Mouse (Mus musculus) embryo, embryonic 11 days (tissue): Measurements from ENCODE around the gene Gstm5.
A peak's percentile ranks its signal among the peaks of the same experiment; 100 is the strongest.
"Not testable (repeated sequence)": the region's sequence is repeated elsewhere in the genome, so short reads cannot be mapped to it uniquely, and the experiment has no call there.

Experiments
- DNase-seq: peaks from one replicate; pipeline ENCODE4 v3.0.0-alpha.2; 2015

Gene Gstm5

DNA sequence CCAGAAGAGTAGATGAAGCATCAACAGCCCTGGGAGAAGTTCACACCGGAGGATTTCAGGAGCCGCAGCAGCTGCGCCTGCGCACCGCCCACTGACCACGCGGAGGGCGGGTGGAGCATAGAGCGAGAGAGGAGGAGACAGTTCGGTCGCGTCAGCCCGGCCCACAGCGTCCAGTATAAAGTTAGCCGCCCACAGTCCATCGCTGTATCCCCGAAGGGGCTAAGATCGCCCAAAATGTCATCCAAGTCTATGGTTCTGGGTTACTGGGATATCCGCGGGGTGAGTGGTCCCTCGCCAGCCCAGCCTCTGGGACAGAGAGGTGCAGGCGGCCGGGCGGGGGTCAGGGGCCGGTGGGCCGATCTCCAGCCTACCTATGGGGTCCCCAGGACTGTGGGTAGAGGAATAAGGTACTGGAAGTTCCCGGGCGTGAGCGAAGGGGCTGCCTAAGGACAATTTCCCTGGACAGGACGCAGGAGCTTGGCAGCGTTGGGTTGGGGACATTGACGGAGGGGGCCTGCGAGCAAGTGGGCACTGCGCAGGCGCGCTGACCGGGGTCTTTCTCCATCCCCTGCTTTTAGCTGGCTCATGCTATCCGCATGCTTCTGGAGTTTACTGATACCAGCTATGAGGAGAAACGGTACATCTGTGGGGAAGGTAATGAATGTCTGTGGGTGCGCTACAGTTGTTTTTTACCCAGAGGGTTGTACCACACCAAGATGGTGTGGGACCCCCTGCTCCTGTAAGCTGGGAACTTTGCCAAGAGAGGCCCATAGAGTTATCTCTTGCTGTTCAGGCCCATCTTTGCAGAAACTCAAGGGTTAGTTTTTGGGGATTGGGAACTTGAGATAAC, at the start of gene Gstm5:
Gene Gstm5, plus strand, starts transcription at position 102 of the 850 bp plus-strand sequence.
- peak; percentile 93 for DNase-seq

DNA sequence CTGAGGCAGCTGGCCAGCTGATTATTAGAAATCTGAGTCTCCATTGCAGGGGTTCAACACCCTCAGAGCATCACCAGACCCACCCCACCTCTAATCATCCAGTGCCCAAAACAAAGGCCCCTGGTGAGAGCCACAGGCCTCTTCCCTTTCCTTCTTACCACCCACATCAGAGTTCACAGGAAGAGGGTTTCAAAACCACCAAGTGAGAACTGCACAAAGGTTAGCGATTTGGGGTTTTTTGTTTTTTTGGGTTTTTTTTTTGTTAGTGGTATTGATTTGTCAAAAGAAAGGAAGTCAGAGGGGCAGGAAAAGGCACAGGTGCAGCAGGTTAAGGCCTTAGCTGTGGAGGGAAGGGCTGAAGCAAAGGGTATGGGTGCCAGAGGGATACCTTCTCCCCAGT, 49.4 kb upstream of the Gstm5 start:
- no peak for DNase-seq

DNA sequence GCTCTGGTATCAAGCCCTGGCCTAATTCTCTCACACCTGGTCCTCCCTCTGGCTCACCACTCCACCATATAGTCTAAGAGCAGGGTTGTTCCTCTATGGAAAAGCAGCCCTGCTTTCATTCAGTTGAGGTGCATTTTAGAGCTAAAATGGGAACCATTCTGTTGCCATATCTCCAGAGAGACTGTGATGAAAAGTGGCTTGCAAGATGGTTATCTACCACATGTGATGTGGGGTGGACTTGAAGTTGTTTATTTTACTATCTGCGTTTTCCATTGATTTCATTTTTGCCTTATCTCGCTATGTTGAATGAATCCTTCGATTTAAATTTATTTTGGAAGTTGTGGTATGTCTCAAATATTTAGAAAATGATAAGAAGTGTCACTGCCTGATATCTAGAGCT, 48.8 kb upstream of the Gstm5 start:
- DNase-seq, result no peak

DNA sequence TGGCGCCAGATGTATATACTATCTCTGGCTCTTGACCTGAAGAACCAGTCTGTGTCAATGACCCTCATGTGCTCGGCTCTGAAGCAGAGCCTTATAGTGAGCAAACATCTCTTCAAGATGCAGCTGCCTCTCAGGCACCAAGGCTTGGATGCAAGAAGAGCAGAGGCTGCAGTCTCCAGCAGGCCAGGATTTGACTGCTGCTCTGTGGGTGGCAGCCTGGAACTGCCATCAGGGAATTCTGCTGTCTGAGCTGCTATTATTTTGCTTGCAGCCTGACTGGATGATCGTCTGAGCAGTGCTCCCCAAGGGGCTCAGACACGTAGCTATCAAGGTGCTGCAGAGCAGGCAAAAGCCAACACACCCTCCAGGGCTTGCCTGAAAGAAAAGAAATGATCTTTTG, 47.5 kb upstream of the Gstm5 start:
- DNase-seq, result no peak

DNA sequence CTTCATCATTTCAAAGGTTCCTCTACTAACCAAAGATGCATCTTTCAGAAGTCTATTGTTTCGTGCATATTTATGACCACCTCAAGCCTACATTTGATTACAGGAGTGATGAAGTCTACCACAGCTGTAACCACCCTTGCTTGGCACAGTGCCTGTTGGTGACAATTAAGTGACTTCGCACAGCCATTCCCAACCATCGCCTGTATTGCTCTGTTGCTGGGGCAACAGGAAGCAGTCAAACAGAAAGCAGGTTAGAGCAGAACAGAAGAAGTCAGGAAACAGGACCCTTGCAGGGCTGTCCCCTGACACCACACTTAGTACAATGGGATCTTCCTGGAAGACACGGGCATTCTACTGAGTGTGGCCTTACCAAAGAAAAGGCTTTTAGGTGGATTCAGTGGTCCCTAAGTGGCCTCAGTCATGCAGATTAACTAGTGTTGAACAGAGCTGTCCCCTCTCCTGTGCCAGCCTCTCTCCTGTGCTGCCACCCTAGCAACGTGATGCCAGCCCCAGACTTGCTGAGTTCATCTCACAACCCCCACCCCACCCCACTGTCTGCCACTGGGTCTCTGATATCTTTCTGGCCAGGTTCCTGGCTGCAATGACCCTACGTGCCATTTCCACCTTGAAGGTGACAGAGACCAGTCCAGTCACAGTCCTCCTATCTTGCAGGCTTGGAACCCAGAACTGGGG, 46.5 kb upstream of the Gstm5 start:
- no peak for DNase-seq

DNA sequence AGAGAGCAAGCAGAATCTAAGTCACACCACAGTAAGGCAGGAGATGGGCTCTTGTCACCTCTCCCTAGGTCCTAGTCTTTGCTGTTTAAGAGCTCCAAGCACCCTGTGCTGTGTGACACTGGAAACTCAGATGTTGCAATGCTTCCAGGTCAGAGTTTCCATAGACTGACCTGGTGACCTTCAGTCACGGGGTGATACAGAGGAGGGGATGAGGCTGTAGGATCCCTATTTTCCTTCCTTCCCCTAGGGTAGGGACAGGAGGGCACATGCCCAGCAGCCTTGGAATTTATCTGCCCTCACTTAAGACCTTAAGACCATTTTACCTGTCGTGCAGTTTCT, 46.0 kb upstream of the Gstm5 start:
- DNase-seq, result no peak

DNA sequence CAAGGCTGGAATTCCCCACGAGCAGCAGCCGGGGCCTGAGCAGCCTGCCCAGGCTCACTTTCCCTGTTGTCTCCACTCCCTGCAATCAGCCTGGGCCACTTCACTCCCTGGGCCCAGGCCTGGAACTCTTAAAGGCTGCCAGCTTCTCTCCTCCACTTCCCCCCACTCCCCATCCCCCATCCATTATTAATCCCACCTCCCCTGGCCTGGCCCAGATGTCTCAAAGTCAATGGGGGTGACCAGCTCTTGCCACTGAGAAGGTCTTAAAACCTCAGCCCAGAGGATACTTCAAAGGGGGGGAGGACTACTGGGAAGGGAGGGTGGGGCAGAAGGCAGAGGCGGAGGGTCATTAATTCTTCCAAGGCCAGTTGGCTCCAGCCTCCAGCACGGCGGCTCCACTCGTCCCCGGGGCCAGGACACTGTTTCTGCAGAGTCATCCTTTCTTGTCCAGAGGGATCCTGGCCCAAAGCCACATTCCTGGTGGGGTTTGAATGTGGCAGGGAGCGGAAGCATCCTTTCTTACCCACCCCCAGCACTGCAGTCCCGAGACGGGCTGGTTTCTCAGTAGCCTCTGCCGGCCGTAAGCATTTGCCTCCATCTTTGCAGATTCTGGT, 45.1 kb upstream of the Gstm5 start:
- peak; percentile 67 for DNase-seq

DNA sequence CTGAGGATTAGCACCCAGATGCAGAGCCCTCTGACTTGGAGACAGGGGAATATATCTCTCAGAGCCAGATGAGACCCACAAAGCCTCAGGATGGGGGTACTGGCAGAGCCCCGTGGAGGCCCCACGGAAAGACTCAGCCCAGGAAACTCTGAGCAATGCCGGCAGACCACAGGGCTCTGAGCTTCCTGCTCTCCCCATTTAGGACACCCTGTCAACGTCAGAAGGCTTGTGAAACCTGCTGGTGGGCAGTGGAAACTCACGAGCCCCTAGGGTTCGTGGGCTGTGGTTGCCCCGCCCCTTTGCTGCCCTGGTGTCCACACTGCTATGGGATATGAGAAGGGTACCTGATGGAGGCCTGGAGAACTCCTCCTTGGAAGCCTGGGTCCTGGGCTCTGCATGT, 42.8 kb upstream of the Gstm5 start:
- DNase-seq, result no peak

DNA sequence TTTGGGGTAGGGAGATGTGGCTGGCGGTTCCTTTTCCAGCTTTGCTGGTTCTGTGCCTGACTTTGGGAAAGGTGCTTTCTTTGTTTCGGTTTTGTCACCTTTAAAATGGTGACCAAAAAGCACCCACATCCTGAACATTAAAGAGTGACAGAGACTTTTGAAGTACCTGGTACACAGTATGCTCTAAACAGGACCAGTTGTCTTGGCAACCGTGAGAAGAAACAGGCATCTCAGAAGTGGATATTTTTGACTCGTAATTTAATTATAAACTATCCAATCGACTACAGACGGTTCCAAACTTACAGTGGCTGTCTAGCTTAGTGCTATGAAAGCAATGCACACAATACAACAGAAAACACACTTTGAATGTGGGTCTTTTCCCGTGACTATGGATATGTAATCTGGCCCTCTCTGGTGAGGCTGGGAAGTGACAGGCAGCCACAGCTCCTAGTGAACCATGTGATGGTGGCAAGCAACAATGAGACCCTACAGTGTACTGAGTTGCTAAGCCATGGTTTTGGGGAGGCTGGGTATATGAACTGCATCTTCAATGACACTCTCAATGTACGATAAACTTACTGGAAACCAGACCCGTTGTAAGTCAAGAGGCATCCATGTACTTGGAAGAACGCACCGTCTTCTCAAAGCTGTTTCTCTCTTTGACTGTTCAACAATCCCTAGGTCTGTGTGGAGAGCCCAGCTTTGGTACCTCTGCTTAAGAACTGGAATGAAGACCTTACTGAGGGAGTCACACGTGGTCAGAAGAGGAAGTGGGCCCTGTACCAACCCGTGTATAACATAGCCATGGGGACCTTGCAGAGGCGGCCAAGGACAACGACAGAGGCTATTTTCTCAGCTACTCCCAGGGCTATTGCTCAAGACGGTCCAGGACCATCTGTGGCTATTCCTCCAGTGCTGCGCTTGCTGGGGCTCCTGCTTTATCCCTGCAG, 42.1 kb upstream of the Gstm5 start:
- DNase-seq, result no peak

DNA sequence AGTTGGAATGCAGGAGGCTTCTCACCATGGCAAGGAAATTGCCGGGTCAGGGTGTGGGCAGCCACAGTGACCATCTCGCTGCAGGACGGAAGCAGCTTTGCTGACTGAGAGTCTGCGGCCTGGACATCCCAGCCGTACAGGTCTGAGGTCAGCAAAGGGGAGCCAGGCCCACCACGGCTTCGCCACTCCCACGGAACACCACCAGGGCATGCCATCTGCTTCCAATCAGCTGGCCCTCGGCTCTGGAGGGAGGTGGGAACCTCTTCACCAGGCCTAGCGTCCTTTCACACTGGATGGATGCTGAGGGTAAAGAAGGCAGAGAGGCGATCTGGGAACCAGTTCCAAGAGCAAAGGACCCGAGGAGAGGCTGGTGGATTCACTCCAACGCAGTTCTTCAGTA, 40.3 kb upstream of the Gstm5 start:
- peak; percentile 43 for DNase-seq

DNA sequence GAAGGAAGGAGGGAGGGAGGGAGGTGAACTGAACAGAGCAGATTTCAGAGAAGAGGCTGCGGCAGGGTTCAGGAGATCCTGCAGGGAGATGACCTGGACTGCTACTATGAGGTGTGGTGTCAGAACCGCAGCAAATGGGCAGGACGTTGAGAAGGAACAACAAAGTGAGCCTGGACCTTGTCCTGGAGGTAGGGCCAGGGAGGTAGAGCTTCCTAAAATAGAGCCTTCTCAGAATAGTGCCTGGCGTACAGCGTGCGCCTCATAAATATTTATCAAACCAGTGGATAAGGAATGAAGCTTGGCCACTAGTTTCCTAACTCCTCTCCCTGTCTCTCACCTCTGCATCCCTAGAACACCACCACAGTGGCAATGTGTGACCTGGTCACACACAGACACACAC, 38.0 kb upstream of the Gstm5 start:
- no peak for DNase-seq

DNA sequence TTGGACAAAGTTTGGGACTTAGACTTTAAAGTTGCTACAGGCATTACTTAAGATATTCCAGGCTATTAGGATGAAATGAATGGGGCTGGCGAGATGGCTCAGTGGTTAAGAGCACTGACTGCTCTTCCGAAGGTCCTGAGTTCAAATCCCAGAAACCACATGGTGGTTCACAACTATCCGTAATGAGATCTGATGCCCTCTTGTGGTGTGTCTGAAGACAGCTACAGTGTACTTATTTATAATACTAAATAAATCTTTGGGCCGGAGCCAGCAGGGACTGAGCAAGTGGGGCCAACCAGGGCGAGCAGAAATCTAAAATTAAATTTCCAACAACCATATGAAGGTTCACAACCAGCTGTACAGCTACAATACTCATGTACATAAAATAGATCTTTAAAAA, 34.1 kb upstream of the Gstm5 start:
- not testable (repeated sequence) for DNase-seq

DNA sequence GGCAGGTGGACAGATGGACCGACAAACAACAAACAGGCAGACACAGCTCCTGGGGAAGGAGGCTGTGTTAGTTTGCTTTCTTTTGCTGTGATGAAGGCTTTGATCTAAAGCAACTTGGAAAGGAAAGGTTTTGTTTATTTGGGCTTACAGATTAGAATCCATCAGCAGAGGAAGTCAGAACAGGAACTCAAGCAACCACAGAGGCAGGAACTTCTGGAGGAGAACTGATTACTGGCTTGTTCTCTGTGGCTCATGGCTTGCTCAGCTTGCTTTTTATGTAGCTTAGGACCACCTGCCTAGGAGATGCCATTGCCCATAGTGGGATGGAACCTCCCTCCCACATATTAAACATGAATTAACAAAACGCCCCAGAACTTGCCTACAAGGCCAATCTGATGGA, 33.1 kb upstream of the Gstm5 start:
- no peak for DNase-seq

DNA sequence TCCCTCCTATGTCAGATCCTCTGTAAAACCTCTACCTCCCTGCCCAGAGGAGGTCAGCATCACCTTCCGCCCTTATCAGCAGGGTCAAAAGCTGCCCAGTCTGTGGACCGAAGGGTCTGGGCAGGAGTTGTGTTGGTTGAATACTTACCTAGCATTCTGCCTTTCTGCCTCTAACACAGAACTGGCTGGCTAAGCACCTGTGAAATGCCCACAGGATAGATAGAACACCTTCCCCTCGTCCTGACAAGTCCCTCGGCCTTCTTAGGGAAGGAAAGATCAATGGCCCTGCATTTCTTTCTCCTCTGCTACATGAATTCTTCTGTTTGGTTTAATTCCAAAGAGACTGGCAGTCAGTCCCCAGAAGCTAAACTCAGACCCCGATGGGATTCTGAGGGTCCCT, 32.1 kb upstream of the Gstm5 start:
- DNase-seq, result no peak

DNA sequence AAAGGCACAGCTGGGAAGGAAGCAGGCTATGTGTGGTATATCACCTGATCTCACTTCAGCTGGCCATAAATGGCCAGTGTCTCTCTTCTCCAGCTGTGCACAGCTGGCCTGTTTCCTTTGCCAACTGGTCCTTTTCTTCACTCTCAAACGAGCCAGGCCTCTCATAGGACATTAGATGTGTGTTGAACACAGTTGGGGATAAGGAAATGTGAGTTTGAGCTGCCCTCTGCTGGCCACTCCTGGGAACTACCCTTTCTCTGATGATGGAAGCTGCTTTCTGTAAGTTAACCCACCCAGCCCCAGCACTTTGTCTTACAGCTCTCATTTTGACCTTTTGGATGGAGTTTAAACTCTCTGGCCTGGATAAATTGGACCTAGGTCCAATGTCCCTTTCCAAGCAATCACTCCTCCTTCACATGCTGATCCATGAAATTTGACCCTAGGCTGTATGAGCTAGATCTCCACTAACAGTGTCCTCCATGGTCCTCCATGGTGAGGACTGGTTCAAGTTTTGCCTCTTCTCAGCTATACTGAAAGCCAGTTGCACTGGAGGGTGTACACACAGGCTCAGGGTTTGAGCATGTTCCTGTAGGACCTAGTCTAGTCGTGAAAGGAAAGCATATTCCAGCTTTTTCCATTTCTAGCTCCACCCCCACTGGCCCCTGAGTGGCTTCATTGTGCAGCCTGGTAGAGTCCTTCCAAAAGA, 31.6 kb upstream of the Gstm5 start:
- peak; percentile 85 for DNase-seq

DNA sequence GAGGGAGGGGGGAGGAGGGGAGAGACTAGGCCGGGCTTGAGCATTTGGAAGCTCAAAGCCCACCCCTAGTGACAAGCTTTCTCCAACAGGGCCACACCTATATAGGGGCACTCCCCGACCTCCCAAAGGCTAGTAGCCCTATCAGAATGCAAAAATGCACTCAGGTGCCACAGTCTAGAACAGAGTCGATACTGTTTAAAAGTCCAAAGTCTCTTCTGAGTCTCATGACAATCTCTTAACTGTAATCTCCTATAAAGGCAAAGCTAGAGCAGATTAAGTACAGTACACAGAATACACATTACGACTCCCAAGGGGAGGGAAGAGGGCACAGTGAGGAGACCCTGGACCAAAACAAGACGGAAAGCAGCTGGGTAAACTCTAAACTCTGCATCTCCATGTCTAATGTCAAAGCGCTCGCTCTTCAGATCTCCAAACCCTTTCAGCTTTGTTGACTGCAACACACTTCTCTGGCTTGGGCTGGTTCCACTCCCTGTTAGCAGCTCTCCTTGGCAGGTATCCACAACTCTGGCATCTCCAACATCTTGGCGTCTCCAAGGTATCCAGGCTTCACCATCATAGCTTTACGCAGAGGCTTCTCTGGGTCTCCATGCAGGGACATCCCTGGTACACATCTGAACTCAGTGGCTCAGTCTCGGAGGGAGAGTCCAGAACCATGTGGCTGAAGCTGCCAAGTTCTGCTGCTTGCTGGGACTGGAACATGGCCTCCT, 30.1 kb upstream of the Gstm5 start:
- DNase-seq, result no peak

DNA sequence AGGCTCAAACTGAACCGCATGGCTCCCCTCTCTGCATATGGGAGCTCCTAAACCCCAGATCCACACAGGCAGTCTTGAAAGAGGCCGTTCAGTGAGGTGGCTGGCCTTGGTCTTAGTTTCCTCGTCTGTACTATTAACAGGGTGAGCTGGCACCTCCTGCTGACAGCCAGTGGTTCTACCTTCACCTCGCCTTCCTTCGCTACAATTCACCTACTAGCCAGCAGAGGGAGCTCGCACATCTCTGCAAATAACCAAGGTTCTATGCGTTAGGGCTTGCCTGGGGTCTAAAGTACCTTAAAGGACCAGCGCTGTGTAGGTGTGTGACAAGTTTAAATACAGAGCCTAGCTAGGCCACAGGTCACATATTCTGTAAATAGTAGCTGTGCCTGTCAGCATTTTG, 28.5 kb upstream of the Gstm5 start:
- DNase-seq, result peak; percentile 86

DNA sequence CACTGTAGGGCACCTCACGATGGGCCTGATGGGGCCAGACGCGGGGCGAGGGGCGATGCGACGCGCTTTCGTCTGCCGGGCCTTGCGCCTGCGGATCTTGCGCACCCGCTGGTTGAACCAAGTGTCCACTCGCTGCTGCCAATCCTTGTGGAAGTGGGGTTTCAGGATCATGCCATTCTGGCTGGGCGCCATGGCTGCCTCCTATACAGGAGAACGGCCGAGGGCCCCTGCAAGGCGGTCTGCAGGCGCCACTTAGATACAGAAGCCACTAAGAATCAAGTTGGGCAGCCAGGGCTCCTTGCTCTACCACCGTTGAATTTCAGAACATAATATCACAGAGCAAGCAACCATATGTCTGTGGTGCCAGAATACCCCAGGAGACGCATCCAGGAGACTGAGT, 27.2 kb upstream of the Gstm5 start:
- no peak for DNase-seq

DNA sequence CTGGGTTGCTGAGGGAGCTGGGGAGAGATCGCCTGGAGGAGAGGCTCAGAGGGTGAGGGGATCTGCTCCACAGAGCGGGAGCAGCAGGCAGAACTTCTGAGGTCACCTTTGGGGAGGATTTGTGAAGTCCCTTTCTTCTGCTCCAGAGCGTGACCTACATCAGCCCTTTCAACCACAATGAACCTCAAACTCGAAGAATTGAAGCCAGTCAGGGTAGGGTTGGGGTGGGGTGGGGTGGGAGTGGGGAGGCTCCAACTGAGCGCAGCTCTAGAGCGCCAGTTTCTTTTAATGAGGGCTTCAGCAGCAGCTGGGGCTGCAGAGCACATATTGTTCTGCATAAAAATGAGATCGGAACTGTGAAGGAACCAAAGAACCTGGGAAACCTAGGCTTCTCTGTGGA, 26.5 kb upstream of the Gstm5 start:
- DNase-seq, result peak; percentile 26

DNA sequence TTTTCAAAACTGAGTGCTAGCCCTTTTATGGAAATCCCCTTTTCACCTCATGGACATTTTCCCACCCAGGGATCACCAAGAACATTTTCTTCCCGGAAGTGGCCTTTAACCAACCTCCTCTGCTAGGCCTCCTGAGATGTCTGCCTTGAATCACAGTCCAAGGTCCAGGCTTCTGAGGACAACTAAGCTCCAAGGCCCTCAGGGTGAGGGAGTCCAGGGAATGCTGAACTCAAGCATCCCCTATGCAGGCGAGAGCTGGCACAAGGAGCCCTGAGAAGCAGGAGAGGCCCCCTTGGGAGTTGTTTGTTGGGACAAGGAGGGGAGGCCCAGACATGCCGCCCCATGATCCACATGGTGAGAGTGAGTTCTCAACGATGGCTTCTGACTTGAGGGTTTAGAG, 25.7 kb upstream of the Gstm5 start:
- DNase-seq, result no peak
